Mouse (Mus musculus): ENCODE results near the gene Tgfb3. TPM values are rescaled to one million over a fixed set of nuclear protein-coding genes. Genes with fewer than 3 reads are reported as not detected.

Tgfb3 gene
- polyA plus RNA-seq, 1 experiment, result 2.9 TPM

- Histone ChIP-seq H3K27ac (ENCODE audit: control insufficient read depth, insufficient read depth, low read depth, low read length, poor library complexity) (no peak overlapping the region), H3K4me1 (ENCODE audit: control insufficient read depth, insufficient read depth, low read length) (no peaks in the 10 kb centered on the region), H3K4me3 (replicated peaks; ENCODE audit: control insufficient read depth, low read depth, low read length) (no peak overlapping the region)
- 78% methylated on average over 12 of the region's 12 CpGs for WGBS
- TF ChIP-seq POLR2A (IDR thresholded peaks at IDR 0.05; ENCODE audit: borderline replicate concordance, control insufficient read depth, low read depth, low read length), result no peak
- no peak for TF ChIP-seq CTCF (IDR thresholded peaks at IDR 0.05; ENCODE audit: control insufficient read depth, insufficient read depth, low read length)
Observed at GRCm38 (mm10) chr12:86037235-86037921, 41.5 kb downstream of the Tgfb3 start.

- Histone ChIP-seq H3K4me1 (ENCODE audit: control insufficient read depth, insufficient read depth, low read length) (no peaks in the 10 kb centered on the region), H3K4me3 (replicated peaks; ENCODE audit: control insufficient read depth, low read depth, low read length) (no peak overlapping the region), H3K27ac (ENCODE audit: control insufficient read depth, insufficient read depth, low read depth, low read length, poor library complexity) (no peak overlapping the region)
- TF ChIP-seq POLR2A (IDR thresholded peaks at IDR 0.05; ENCODE audit: borderline replicate concordance, control insufficient read depth, low read depth, low read length) (no peak), CTCF (IDR thresholded peaks at IDR 0.05; ENCODE audit: control insufficient read depth, insufficient read depth, low read length) (no peak)
- 83% methylated on average over 9 of the region's 9 CpGs for WGBS
Observed at GRCm38 (mm10) chr12:86036368-86037166, 42.3 kb downstream of the Tgfb3 start.

- Histone ChIP-seq H3K4me3 (replicated peaks; ENCODE audit: control insufficient read depth, low read depth, low read length) (no peak overlapping the region), H3K27ac (ENCODE audit: control insufficient read depth, insufficient read depth, low read depth, low read length, poor library complexity) (no peak overlapping the region), H3K4me1 (ENCODE audit: control insufficient read depth, insufficient read depth, low read length) (no peaks in the 10 kb centered on the region)
- TF ChIP-seq CTCF (IDR thresholded peaks at IDR 0.05; ENCODE audit: control insufficient read depth, insufficient read depth, low read length) (no peak), POLR2A (IDR thresholded peaks at IDR 0.05; ENCODE audit: borderline replicate concordance, control insufficient read depth, low read depth, low read length) (no peak)
Observed at GRCm38 (mm10) chr12:86035586-86035985, 43.3 kb downstream of the Tgfb3 start.

GRCm38 (mm10) chr12:86030932-86031331 lies 47.9 kb downstream of the Tgfb3 start:
- no peak overlapping the region for H3K4me3 ChIP-seq (replicated peaks; ENCODE audit: control insufficient read depth, low read depth, low read length)
- 76% methylated on average over 5 of the region's 5 CpGs for WGBS
- no peak overlapping the region for H3K27ac ChIP-seq (ENCODE audit: control insufficient read depth, insufficient read depth, low read depth, low read length, poor library complexity)
- no peaks in the 10 kb centered on the region for H3K4me1 ChIP-seq (ENCODE audit: control insufficient read depth, insufficient read depth, low read length)
- no peak for TF ChIP-seq POLR2A (IDR thresholded peaks at IDR 0.05; ENCODE audit: borderline replicate concordance, control insufficient read depth, low read depth, low read length)

GRCm38 (mm10) chr12:86027747-86028146 lies 51.1 kb downstream of the Tgfb3 start:
- no peak overlapping the region for H3K27ac ChIP-seq (ENCODE audit: control insufficient read depth, insufficient read depth, low read depth, low read length, poor library complexity)
- TF ChIP-seq CTCF (IDR thresholded peaks at IDR 0.05; ENCODE audit: control insufficient read depth, insufficient read depth, low read length), result no peak
- TF ChIP-seq POLR2A (IDR thresholded peaks at IDR 0.05; ENCODE audit: borderline replicate concordance, control insufficient read depth, low read depth, low read length), result no peak
- 86% methylated on average over 1 of the region's 1 CpGs for WGBS

GRCm38 (mm10) chr12:86027000-86027399 lies 51.8 kb downstream of the Tgfb3 start:
- H3K4me3 ChIP-seq (replicated peaks; ENCODE audit: control insufficient read depth, low read depth, low read length), result no peak overlapping the region
- TF ChIP-seq CTCF (IDR thresholded peaks at IDR 0.05; ENCODE audit: control insufficient read depth, insufficient read depth, low read length) (no peak), POLR2A (IDR thresholded peaks at IDR 0.05; ENCODE audit: borderline replicate concordance, control insufficient read depth, low read depth, low read length) (no peak)
- H3K27ac ChIP-seq (ENCODE audit: control insufficient read depth, insufficient read depth, low read depth, low read length, poor library complexity), result no peak overlapping the region
- 71% methylated on average over 5 of the region's 5 CpGs for WGBS
- H3K4me1 ChIP-seq (ENCODE audit: control insufficient read depth, insufficient read depth, low read length), result no peaks in the 10 kb centered on the region

More at GRCm38 (mm10) chr12:86027747-86028146, 51.1 kb downstream of the Tgfb3 start:
- H3K4me3 ChIP-seq (replicated peaks; ENCODE audit: control insufficient read depth, low read depth, low read length), result no peak overlapping the region
- no peaks in the 10 kb centered on the region for H3K4me1 ChIP-seq (ENCODE audit: control insufficient read depth, insufficient read depth, low read length)

- H3K27ac ChIP-seq (ENCODE audit: control insufficient read depth, insufficient read depth, low read depth, low read length, poor library complexity), result no peak overlapping the region
- TF ChIP-seq CTCF (IDR thresholded peaks at IDR 0.05; ENCODE audit: control insufficient read depth, insufficient read depth, low read length) (no peak), POLR2A (IDR thresholded peaks at IDR 0.05; ENCODE audit: borderline replicate concordance, control insufficient read depth, low read depth, low read length) (no peak)
- H3K4me3 ChIP-seq (replicated peaks; ENCODE audit: control insufficient read depth, low read depth, low read length), result no peak overlapping the region
- WGBS, result 85% methylated on average over 6 of the region's 6 CpGs
- no peaks in the 10 kb centered on the region for H3K4me1 ChIP-seq (ENCODE audit: control insufficient read depth, insufficient read depth, low read length)
Observed at GRCm38 (mm10) chr12:86025480-86025879, 53.4 kb downstream of the Tgfb3 start.

GRCm38 (mm10) chr12:86024426-86024825 lies 54.4 kb downstream of the Tgfb3 start:
- Histone ChIP-seq H3K4me3 (replicated peaks; ENCODE audit: control insufficient read depth, low read depth, low read length) (no peak overlapping the region), H3K27ac (ENCODE audit: control insufficient read depth, insufficient read depth, low read depth, low read length, poor library complexity) (no peak overlapping the region), H3K4me1 (ENCODE audit: control insufficient read depth, insufficient read depth, low read length) (no peaks in the 10 kb centered on the region)
- no peak for TF ChIP-seq POLR2A (IDR thresholded peaks at IDR 0.05; ENCODE audit: borderline replicate concordance, control insufficient read depth, low read depth, low read length)
- no peak for TF ChIP-seq CTCF (IDR thresholded peaks at IDR 0.05; ENCODE audit: control insufficient read depth, insufficient read depth, low read length)
- 69% methylated on average over 4 of the region's 4 CpGs for WGBS
